ENCODE assay signal across 19 mouse cellular contexts in genomic region chr2:10162011-10162410, GRCm38 (mm10). TPM values are rescaled to one million over a fixed set of nuclear protein-coding genes. Genes with fewer than 3 reads are reported as not detected.
"Had no signal": no experiment of that assay in that cellular context is flagged by ENCODE, and none has a peak within 500 bp of the region (broad histone marks: within the 10 kb centered on the region; RNA-seq: fewer than 3 reads in every experiment).

No protein-coding gene starts in this region.

- H3K9me3 ChIP-seq: midbrain, embryonic 10.5 days; midbrain, embryonic 12.5 days; neural tube, embryonic 13.5 days; neural tube, embryonic 15.5 days had no signal

- H3K27me3 ChIP-seq: midbrain, embryonic 12.5 days; neural tube, embryonic 13.5 days; neural tube, embryonic 15.5 days had no signal

- DNase-seq: lung, adult 18-20 months; lung, embryonic 14.5 days; lung, postnatal 10 days; lung, postnatal 4 days; midbrain, embryonic 14.5 days; retina, postnatal 1 day; right cerebral cortex, adult 18-20 months; right cerebral cortex, postnatal 25 days; right cerebral cortex, postnatal 4 days; thymus, adult 18-20 months; thymus, postnatal 14 days; thymus, postnatal 36 days had no signal

- H3K4me1 ChIP-seq: midbrain, embryonic 12.5 days; neural tube, embryonic 13.5 days; neural tube, embryonic 15.5 days had no signal

- ATAC-seq: midbrain, embryonic 16.5 days had no signal

- H3K9ac ChIP-seq: lung, embryonic 14.5 days; midbrain, embryonic 12.5 days; neural tube, embryonic 13.5 days; neural tube, embryonic 15.5 days had no signal

- H3K36me3 ChIP-seq: midbrain, embryonic 10.5 days; midbrain, embryonic 12.5 days; neural tube, embryonic 13.5 days; neural tube, embryonic 15.5 days had no signal

- H3K4me3 ChIP-seq: midbrain, embryonic 10.5 days; midbrain, embryonic 12.5 days; myocyte; neural tube, embryonic 13.5 days; neural tube, embryonic 15.5 days had no signal

- H3K4me2 ChIP-seq: lung, embryonic 14.5 days; midbrain, embryonic 12.5 days; neural tube, embryonic 13.5 days; neural tube, embryonic 15.5 days had no signal

- H3K27ac ChIP-seq: midbrain, embryonic 10.5 days; midbrain, embryonic 12.5 days; neural tube, embryonic 13.5 days; neural tube, embryonic 15.5 days had no signal

RNA-seq across cellular contexts. Expression of gene Itih5, which starts 8.6 kb away (rescaled TPM):
- polyA plus RNA-seq: myocyte had no signal

RNA-seq across cellular contexts. Expression of gene Itih2, which starts 30.8 kb away (rescaled TPM):
- polyA plus RNA-seq: small intestine, adult 2 months had no signal
